Mouse (Mus musculus) erythroblast, embryonic 14.5 days (primary cell): Measurements from ENCODE around the gene Mknk2.

Source experiments
- GATA1 ChIP-seq: IDR thresholded peaks from 2 replicates; pipeline ENCODE4 v1.6.1; 2012; ENCODE audit warnings: low read length, inconsistent platforms, mixed read lengths
- TAL1 ChIP-seq: IDR thresholded peaks from 3 replicates; pipeline ENCODE4 v1.6.1; 2012; ENCODE audit warnings: low read length, inconsistent platforms, mixed read lengths

DNA sequence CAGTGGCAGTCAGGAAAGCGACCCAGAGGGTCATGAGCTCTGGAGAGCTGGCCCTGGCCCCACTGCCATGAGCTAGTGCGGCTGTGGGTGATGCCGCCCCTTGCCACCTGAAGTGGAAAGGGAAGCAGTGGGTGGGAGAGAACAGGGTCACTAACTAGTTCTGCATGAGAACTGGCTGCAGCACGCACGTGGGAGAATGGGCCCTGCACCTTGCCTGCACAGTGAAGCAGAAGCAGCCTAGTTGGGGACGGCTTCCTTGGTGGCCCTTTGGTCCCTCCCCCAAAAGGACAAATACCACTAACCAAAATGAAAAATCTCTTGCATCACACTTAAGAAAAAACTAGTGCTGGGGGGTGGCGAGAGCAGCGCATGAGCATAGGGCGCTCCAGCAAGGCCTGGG is 20.7 kb upstream of the Mknk2 start:
- TF ChIP-seq TAL1: no peak
- no peak for TF ChIP-seq GATA1
